Mouse (Mus musculus): Measurements from ENCODE around the gene Asic2.

DNA sequence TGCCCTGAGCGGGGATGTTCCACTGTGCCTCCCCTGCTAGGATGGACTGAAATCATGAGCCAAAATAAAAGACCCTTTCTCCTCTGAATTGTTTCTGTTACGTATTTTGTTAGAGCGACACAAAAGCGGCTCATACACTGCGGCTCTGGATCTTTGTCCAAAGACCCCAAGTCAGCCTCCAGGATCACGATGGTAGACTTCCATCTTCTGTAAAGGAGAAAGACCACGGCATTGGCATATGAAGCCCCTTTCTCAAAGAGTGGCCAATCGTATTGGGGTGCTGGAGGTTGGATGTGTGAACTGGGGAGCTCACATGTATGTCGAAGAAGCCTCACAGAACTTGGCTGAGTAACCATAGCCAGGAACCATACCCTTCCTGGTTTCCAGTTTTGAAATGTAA, 911.5 kb downstream of the Asic2 start:
- TF ChIP-seq CTCF (IDR thresholded peaks at IDR 0.05; ENCODE audit: borderline replicate concordance, insufficient read depth, low read length): no peak
- no peak for TF ChIP-seq POLR2A (IDR thresholded peaks at IDR 0.05; ENCODE audit: low read depth, low read length)

Measured in embryonic fibroblast, embryonic 13.5 days (primary cell).